Mouse (Mus musculus) lung, postnatal 0 days (tissue): ENCODE results near the gene Rai1. TPM values are rescaled to one million over a fixed set of nuclear protein-coding genes. Genes with fewer than 3 reads are reported as not detected.

Source experiments
- ATAC-seq: fragments of 200-750 bp; cut with Nextera tagmentation; 2 replicates; pipeline ENCODE4 v1.8.0; 2017; ENCODE audit warnings: moderate library complexity
- DNase-seq: peaks from one replicate; pipeline ENCODE4 v3.0.0-alpha.2; 2016; ENCODE audit warnings: low spot score
- H3K27ac ChIP-seq: fragments of 300-500 bp; sonication (generic); 2 replicates; pipeline ENCODE4 v1.5.1; 2014; ENCODE audit warnings: antibody characterized with exemption, mild to moderate bottlenecking, low read length, mixed read lengths
- H3K27me3 ChIP-seq: fragments of 300-500 bp; sonication (generic); replicated peaks from 2 replicates; pipeline ENCODE4 v1.6.1; 2014; ENCODE audit warnings: low read length, mixed read lengths; ENCODE audit not compliant: insufficient read depth
- H3K36me3 ChIP-seq: fragments of 300-500 bp; sonication (generic); 2 replicates; pipeline ENCODE4 v1.6.1; 2014; ENCODE audit warnings: low read length, mixed read lengths; ENCODE audit not compliant: insufficient read depth
- H3K4me1 ChIP-seq: fragments of 300-500 bp; sonication (generic); 2 replicates; pipeline ENCODE4 v1.6.1; 2014; ENCODE audit warnings: antibody characterized with exemption, low read depth, low read length, mixed read lengths; ENCODE audit not compliant: insufficient read depth
- H3K4me2 ChIP-seq: fragments of 300-500 bp; sonication (generic); replicated peaks from 2 replicates; pipeline ENCODE4 v1.6.1; 2014; ENCODE audit warnings: low read depth, mild to moderate bottlenecking, low read length, moderate library complexity, mixed read lengths
- H3K4me3 ChIP-seq: fragments of 300-500 bp; sonication (generic); 2 replicates; pipeline ENCODE4 v1.5.1; 2014; ENCODE audit warnings: low read depth, low read length
- H3K9ac ChIP-seq: fragments of 300-500 bp; sonication (generic); replicated peaks from 2 replicates; pipeline ENCODE4 v1.6.1; 2014; ENCODE audit warnings: low read depth, mild to moderate bottlenecking
- H3K9me3 ChIP-seq: fragments of 300-500 bp; sonication (generic); 2 replicates; pipeline ENCODE4 v1.6.1; 2016; ENCODE audit warnings: low read length, mixed read lengths
- CTCF ChIP-seq: IDR thresholded peaks from 2 replicates; pipeline ENCODE4 v1.5.1; 2016; ENCODE audit warnings: antibody characterized with exemption, mild to moderate bottlenecking
- EP300 ChIP-seq: IDR thresholded peaks from 2 replicates; pipeline ENCODE4 v1.6.1; 2016; ENCODE audit warnings: antibody characterized with exemption, mild to moderate bottlenecking, control low read depth
- WGBS: fragments of 180-500 bp; shearing (Covaris S2); extraction: QIAGEN DNeasy Blood & Tissue Kit; methylation state at CpG from one replicate; pipeline ENCODE4 v1.1.7; 2014; 5-methylcytosine and 5-hydroxymethylcytosine counted together
- polyA plus RNA-seq: library from polyadenylated mRNA; unstranded; fragments of >200 nt; fragmentation: Nextera tagmentation; extraction: Ambion mirVana; gene quantifications from 2 replicates; pipeline ENCODE4 v1.2.1, GENCODE M21; 2015

Gene Rai1
- polyA plus RNA-seq, 1 experiment from 2014 or later, result 16.2 TPM

DNA sequence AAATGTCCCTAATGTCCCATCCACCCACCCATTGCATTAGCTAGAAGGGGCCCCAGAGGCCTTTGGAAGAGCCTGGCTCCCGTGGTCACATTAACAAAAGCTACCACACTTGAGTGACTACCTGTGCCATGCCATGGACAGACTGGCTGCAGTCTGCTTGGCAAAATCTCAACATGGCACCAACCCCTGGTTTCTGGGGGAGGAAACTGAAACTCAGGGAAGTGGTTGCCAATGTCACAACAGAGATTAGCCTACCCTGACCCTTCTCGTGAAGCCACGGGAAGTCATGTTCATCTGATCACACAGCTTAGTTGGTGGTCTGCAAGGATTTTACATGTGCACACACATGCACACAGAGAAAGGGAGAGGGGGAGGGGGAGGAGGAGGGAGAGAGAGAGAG is 28.6 kb upstream of the Rai1 start:
- H3K36me3 ChIP-seq, result no peaks in the 10 kb centered on the region
- TF ChIP-seq CTCF, result no peak
- TF ChIP-seq EP300, result no peak
- ATAC-seq, result no peak
- no peaks in the 10 kb centered on the region for H3K4me1 ChIP-seq
- DNase-seq, result no peak
- H3K27me3 ChIP-seq, result no peaks in the 10 kb centered on the region
- no peaks in the 10 kb centered on the region for H3K9me3 ChIP-seq
- no peak overlapping the region for H3K4me3 ChIP-seq
- H3K27ac ChIP-seq, result no peak overlapping the region
- H3K4me2 ChIP-seq, result no peak overlapping the region
- 80% methylated on average over 3 of the region's 3 CpGs for WGBS
- no peak overlapping the region for H3K9ac ChIP-seq

DNA sequence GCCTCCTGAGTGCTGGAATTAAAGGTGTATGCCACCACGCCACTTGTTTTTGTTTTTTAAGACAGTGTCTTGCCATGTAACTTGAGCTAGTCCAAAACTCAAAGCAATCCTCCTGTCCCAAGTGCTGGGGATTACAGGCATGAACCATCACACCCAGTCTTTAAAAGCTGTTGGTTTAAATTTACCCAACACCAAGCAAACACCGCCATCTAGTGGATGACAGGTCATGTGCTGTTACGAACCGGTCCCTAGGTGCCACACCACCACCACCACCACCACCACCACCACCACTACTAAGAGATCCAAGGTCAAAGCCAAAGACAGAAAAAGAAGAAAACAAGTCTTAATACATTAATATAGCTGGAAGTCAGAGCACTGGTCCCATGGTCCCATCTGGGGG is 28.0 kb upstream of the Rai1 start:
- TF ChIP-seq CTCF (peak; percentile 88), EP300 (no peak)
- no peak overlapping the region for H3K4me3 ChIP-seq
- H3K27me3 ChIP-seq, result no peaks in the 10 kb centered on the region
- peak; percentile 65 for ATAC-seq
- H3K9me3 ChIP-seq, result no peaks in the 10 kb centered on the region
- 18% methylated on average over 4 of the region's 4 CpGs for WGBS
- no peak overlapping the region for H3K27ac ChIP-seq
- no peaks in the 10 kb centered on the region for H3K4me1 ChIP-seq
- H3K9ac ChIP-seq, result no peak overlapping the region
- H3K4me2 ChIP-seq, result no peak overlapping the region
- no peaks in the 10 kb centered on the region for H3K36me3 ChIP-seq
- DNase-seq, result peak; percentile 81

- H3K4me2 ChIP-seq, result no peak overlapping the region
- H3K9ac ChIP-seq, result no peak overlapping the region
- no peaks in the 10 kb centered on the region for H3K9me3 ChIP-seq
- 34% methylated on average over 2 of the region's 2 CpGs for WGBS
- H3K36me3 ChIP-seq, result no peaks in the 10 kb centered on the region
- no peaks in the 10 kb centered on the region for H3K27me3 ChIP-seq
- H3K4me1 ChIP-seq, result no peaks in the 10 kb centered on the region
- no peak overlapping the region for H3K27ac ChIP-seq
- ATAC-seq (no peak), DNase-seq (no peak)
- no peak overlapping the region for H3K4me3 ChIP-seq
- TF ChIP-seq EP300, result no peak
- peak; percentile 84 for TF ChIP-seq CTCF
Observed at GRCm38 (mm10) chr11:60084589-60084988, 20.2 kb upstream of the Rai1 start.

DNA sequence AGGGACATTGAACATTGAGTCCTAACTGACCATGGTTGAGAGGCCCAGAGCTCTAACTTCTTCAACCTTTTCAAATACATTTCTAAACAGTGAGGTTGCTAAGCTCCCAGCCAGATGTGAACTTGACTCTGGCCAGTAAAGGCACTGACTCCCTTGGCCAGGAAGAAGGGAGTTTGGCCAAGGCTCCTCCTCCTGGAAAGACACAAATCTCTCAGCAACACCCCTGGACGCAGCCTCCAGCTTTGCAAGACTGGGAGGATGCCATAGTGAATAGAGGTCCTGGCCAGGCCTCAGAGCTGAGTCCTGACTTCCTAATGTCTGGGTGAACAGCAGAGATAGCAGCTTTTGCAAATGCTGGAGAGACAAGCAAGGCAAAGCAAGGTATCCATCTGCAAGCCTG is 18.1 kb upstream of the Rai1 start:
- no peaks in the 10 kb centered on the region for H3K9me3 ChIP-seq
- ATAC-seq (no peak), DNase-seq (no peak)
- no peak overlapping the region for H3K4me3 ChIP-seq
- no peak for TF ChIP-seq CTCF
- no peak for TF ChIP-seq EP300
- H3K9ac ChIP-seq, result no peak overlapping the region
- H3K27ac ChIP-seq, result no peak overlapping the region
- H3K4me1 ChIP-seq, result no peaks in the 10 kb centered on the region
- no peaks in the 10 kb centered on the region for H3K27me3 ChIP-seq
- WGBS, result 67% methylated on average over 1 of the region's 1 CpGs
- H3K36me3 ChIP-seq, result no peaks in the 10 kb centered on the region
- no peak overlapping the region for H3K4me2 ChIP-seq

GRCm38 (mm10) chr11:60088947-60089346 is 15.9 kb upstream of the Rai1 start:
- Histone ChIP-seq H3K4me1 (no peaks in the 10 kb centered on the region), H3K9me3 (no peaks in the 10 kb centered on the region), H3K4me2 (no peak overlapping the region), H3K4me3 (no peak overlapping the region), H3K9ac (no peak overlapping the region), H3K27me3 (no peaks in the 10 kb centered on the region), H3K27ac (no peak overlapping the region), H3K36me3 (no peaks in the 10 kb centered on the region)
- ATAC-seq (no peak), DNase-seq (peak; percentile 56)
- 34% methylated on average over 4 of the region's 4 CpGs for WGBS
- TF ChIP-seq EP300, result no peak
- TF ChIP-seq CTCF, result peak; percentile 37

DNA sequence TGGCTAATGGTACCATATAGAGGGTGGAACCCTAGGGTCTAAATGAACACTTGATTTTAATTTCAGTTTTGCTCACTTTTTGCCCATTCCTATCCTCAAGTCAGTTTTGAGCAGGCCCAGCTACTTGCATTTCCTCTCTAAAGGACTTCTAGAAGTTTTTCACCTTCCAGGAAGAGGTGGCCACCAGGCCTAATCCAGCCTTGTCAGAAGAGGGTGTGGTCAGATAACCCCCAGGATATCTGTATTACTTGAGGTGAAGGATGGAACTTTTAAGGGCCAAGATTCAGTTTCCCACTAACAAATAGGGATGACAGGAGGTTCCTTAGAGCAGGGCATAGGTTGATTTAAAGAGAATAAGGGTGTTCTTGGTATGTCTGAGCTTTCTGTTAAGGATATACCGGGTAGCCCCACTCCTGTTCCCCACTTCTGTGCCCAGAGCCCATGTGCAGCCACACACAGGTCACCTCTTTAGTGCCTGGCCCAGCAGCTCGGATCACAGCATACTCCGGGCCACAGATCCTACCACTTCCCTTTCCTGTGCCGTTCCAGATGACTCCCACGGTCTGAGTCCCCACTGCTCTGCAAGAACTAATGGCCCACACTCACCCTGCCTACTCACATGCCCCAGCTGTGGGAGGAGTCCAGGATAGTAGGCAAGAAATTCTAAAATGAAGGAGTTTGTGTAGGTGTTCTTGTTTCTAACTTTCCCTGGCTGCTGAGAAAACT is 14.0 kb upstream of the Rai1 start:
- H3K36me3 ChIP-seq, result no peaks in the 10 kb centered on the region
- no peak overlapping the region for H3K4me3 ChIP-seq
- peaks cover 3% of the 10 kb centered on the region; the same call in 1 of the 2 replicates for H3K4me1 ChIP-seq
- no peaks in the 10 kb centered on the region for H3K9me3 ChIP-seq
- no peak overlapping the region for H3K4me2 ChIP-seq
- TF ChIP-seq EP300 (no peak), CTCF (no peak)
- H3K27me3 ChIP-seq, result no peaks in the 10 kb centered on the region
- 46% methylated on average over 5 of the region's 5 CpGs for WGBS
- H3K27ac ChIP-seq, result no peak overlapping the region
- 0 out of 2 replicates have a peak, but pooled peaks have one; percentile 20 for ATAC-seq
- no peak overlapping the region for H3K9ac ChIP-seq
- DNase-seq, result no peak
